Mouse (Mus musculus) CH12.LX (cell line): ENCODE measurements around the gene Cenpa. TPM values are rescaled to one million over a fixed set of nuclear protein-coding genes. Genes with fewer than 3 reads are reported as not detected.

Experiments used
- DNase-seq: peaks from one replicate; pipeline ENCODE4 v3.0.0-alpha.2; 2013; ENCODE audit errors: extremely low read depth
- H3K27ac ChIP-seq: 2 replicates; pipeline ENCODE4 v1.5.1; 2012; ENCODE audit warnings: low read depth, mild to moderate bottlenecking, control low read depth, moderate library complexity; ENCODE audit not compliant: insufficient read depth
- H3K27me3 ChIP-seq: replicated peaks from 2 replicates; pipeline ENCODE3; 2012; ENCODE audit warnings: inconsistent platforms
- H3K36me3 ChIP-seq, 2 experiments: replicated peaks in 1 of 2; 2 replicates each; pipeline versions ENCODE3 to v1.6.1; 2012; ENCODE audit warnings: inconsistent platforms in 1 of 2, low read length in 1 of 2, mild to moderate bottlenecking in 1 of 2, mixed read lengths in 1 of 2, moderate library complexity in 1 of 2; ENCODE audit not compliant: control insufficient read depth in 1 of 2, insufficient read depth in 1 of 2
- H3K4me1 ChIP-seq, 2 experiments: 2 replicates each; pipeline ENCODE4 v1.6.1; 2012; ENCODE audit warnings: inconsistent platforms in 1 of 2, moderate library complexity in 1 of 2; ENCODE audit not compliant: insufficient read depth in 2 of 2, control insufficient read depth in 1 of 2
- H3K4me2 ChIP-seq: 2 replicates; pipeline ENCODE4 v1.6.1; 2012; ENCODE audit warnings: low read depth, mild to moderate bottlenecking, control low read depth; ENCODE audit not compliant: poor library complexity, insufficient read depth, severe bottlenecking
- H3K4me3 ChIP-seq, 3 experiments: fragments of 150-350 bp in 1 of 3; sonication (generic) in 1 of 3; replicated peaks in 1 of 3; 2 replicates each; pipeline versions ENCODE3 to v1.5.1; 2011 to 2012; ENCODE audit warnings: low read depth in 2 of 3, low read length in 2 of 3, mild to moderate bottlenecking in 2 of 3, moderate library complexity in 2 of 3, control low read depth in 1 of 3, improper control_type of control experiment in 1 of 3, inconsistent platforms in 1 of 3, mixed read lengths in 1 of 3; ENCODE audit not compliant: poor library complexity in 1 of 3
- H3K79me2 ChIP-seq: replicated peaks from 2 replicates; pipeline ENCODE4 v1.6.1; 2012; ENCODE audit warnings: mild to moderate bottlenecking, moderate library complexity; ENCODE audit not compliant: control insufficient read depth, poor library complexity, insufficient read depth, severe bottlenecking; ENCODE audit errors: extremely low read depth
- H3K9ac ChIP-seq: 2 replicates; pipeline ENCODE4 v1.6.1; 2012; ENCODE audit warnings: low read depth, mild to moderate bottlenecking, control low read depth, moderate library complexity; ENCODE audit not compliant: insufficient read depth
- H3K9me3 ChIP-seq: replicated peaks from 2 replicates; pipeline ENCODE3; 2012; ENCODE audit warnings: low read length, inconsistent platforms, mixed read lengths
- BHLHE40 ChIP-seq: IDR thresholded peaks from 2 replicates; pipeline ENCODE4 v1.6.1; 2011; ENCODE audit warnings: mild to moderate bottlenecking, low read depth, low read length, improper control_type of control experiment
- CHD1 ChIP-seq: IDR thresholded peaks from 2 replicates; pipeline ENCODE4 v1.6.1; 2012; ENCODE audit warnings: low read depth, low read length, improper control_type of control experiment, inconsistent platforms
- CHD2 ChIP-seq: IDR thresholded peaks from 2 replicates; pipeline ENCODE4 v1.6.1; 2011; ENCODE audit warnings: low read length, improper control_type of control experiment
- CTCF ChIP-seq, 2 experiments: IDR thresholded peaks in 1 of 2; conservative IDR thresholded peaks in 1 of 2; 2 replicates each; pipeline ENCODE4 v1.5.1; 2011 to 2012; ENCODE audit warnings: low read depth in 2 of 2, low read length in 2 of 2, improper control_type of control experiment in 1 of 2, inconsistent platforms in 1 of 2, mild to moderate bottlenecking in 1 of 2, moderate library complexity in 1 of 2
- E2F4 ChIP-seq: IDR thresholded peaks from 2 replicates; pipeline ENCODE4 v1.6.1; 2011; ENCODE audit warnings: low read depth, low read length, improper control_type of control experiment; ENCODE audit not compliant: insufficient replicate concordance
- ETS1 ChIP-seq: conservative IDR thresholded peaks from 2 replicates; pipeline ENCODE4 v1.6.1; 2012; ENCODE audit warnings: low read depth, mild to moderate bottlenecking, inconsistent platforms, low read length, improper control_type of control experiment, moderate library complexity
- GABPA ChIP-seq: IDR thresholded peaks from 2 replicates; pipeline ENCODE4 v1.6.1; 2012; ENCODE audit warnings: low read depth, low read length, improper control_type of control experiment, inconsistent platforms; ENCODE audit not compliant: insufficient replicate concordance
- HCFC1 ChIP-seq: IDR thresholded peaks from 2 replicates; pipeline ENCODE4 v1.6.1; 2012; ENCODE audit warnings: low read depth, mild to moderate bottlenecking, inconsistent platforms, low read length, improper control_type of control experiment
- IRF4 ChIP-seq: IDR thresholded peaks from 2 replicates; pipeline ENCODE4 v1.6.1; 2014; ENCODE audit warnings: low read depth, mild to moderate bottlenecking, inconsistent platforms, low read length, improper control_type of control experiment
- JUN ChIP-seq: IDR thresholded peaks from 2 replicates; pipeline ENCODE4 v1.6.1; 2011; ENCODE audit warnings: low read depth, mild to moderate bottlenecking, low read length, improper control_type of control experiment, moderate library complexity; ENCODE audit not compliant: insufficient read depth
- JUND ChIP-seq: conservative IDR thresholded peaks from 2 replicates; pipeline ENCODE4 v1.6.1; 2011; ENCODE audit warnings: low read depth, low read length, improper control_type of control experiment
- MAFK ChIP-seq: IDR thresholded peaks from 2 replicates; pipeline ENCODE4 v1.6.1; 2011; ENCODE audit warnings: low read length, improper control_type of control experiment; ENCODE audit not compliant: insufficient replicate concordance
- MAX ChIP-seq: IDR thresholded peaks from 2 replicates; pipeline ENCODE4 v1.6.1; 2011; ENCODE audit warnings: low read length, improper control_type of control experiment
- MAZ ChIP-seq: IDR thresholded peaks from 2 replicates; pipeline ENCODE4 v1.6.1; 2012; ENCODE audit warnings: low read depth, mild to moderate bottlenecking, inconsistent platforms, low read length, improper control_type of control experiment, moderate library complexity
- MEF2A ChIP-seq: IDR thresholded peaks from 2 replicates; pipeline ENCODE4 v1.6.1; 2014; ENCODE audit warnings: low read depth, mild to moderate bottlenecking, inconsistent platforms, low read length, improper control_type of control experiment, borderline replicate concordance
- MYC ChIP-seq: IDR thresholded peaks from 2 replicates; pipeline ENCODE4 v1.6.1; 2011; ENCODE audit warnings: low read depth, mild to moderate bottlenecking, improper control_type of control experiment, low read length
- NELFE ChIP-seq: IDR thresholded peaks from 2 replicates; pipeline ENCODE4 v1.6.1; 2011; ENCODE audit warnings: low read depth, low read length, improper control_type of control experiment
- NRF1 ChIP-seq: IDR thresholded peaks from 2 replicates; pipeline ENCODE4 v1.6.1; 2014; ENCODE audit warnings: low read depth, mild to moderate bottlenecking, inconsistent platforms, low read length, improper control_type of control experiment, moderate library complexity
- PAX5 ChIP-seq: IDR thresholded peaks from 2 replicates; pipeline ENCODE4 v1.6.1; 2012; ENCODE audit warnings: low read length, inconsistent platforms, mixed read lengths
- POLR2A ChIP-seq: IDR thresholded peaks from 2 replicates; pipeline ENCODE4 v1.6.1; 2011; ENCODE audit warnings: low read depth, mild to moderate bottlenecking, improper control_type of control experiment, low read length
- RAD21 ChIP-seq: IDR thresholded peaks from 2 replicates; pipeline ENCODE4 v1.6.1; 2011; ENCODE audit warnings: low read depth, mild to moderate bottlenecking, low read length, improper control_type of control experiment, moderate library complexity
- RCOR1 ChIP-seq: conservative IDR thresholded peaks from 2 replicates; pipeline ENCODE4 v1.6.1; 2012; ENCODE audit warnings: low read depth, mild to moderate bottlenecking, inconsistent platforms, low read length, improper control_type of control experiment
- SIN3A ChIP-seq: IDR thresholded peaks from 2 replicates; pipeline ENCODE4 v1.6.1; 2012; ENCODE audit warnings: low read length, improper control_type of control experiment, inconsistent platforms
- SMC3 ChIP-seq: IDR thresholded peaks from 2 replicates; pipeline ENCODE4 v1.6.1; 2011; ENCODE audit warnings: low read depth, low read length, improper control_type of control experiment
- TBP ChIP-seq: conservative IDR thresholded peaks from 2 replicates; pipeline ENCODE4 v1.6.1; 2011; ENCODE audit warnings: low read depth, low read length, improper control_type of control experiment
- TCF12 ChIP-seq: IDR thresholded peaks from 2 replicates; pipeline ENCODE4 v1.6.1; 2014; ENCODE audit warnings: low read depth, mild to moderate bottlenecking, inconsistent platforms, low read length, improper control_type of control experiment
- UBTF ChIP-seq: IDR thresholded peaks from 2 replicates; pipeline ENCODE4 v1.6.1; 2012; ENCODE audit warnings: low read depth, mild to moderate bottlenecking, inconsistent platforms, low read length, improper control_type of control experiment, moderate library complexity
- ZC3H11A ChIP-seq: IDR thresholded peaks from 2 replicates; pipeline ENCODE4 v1.6.1; 2012; ENCODE audit warnings: low read depth, mild to moderate bottlenecking, inconsistent platforms, low read length, improper control_type of control experiment
- ZKSCAN1 ChIP-seq: IDR thresholded peaks from 2 replicates; pipeline ENCODE4 v1.6.1; 2012; ENCODE audit warnings: low read depth, inconsistent platforms, low read length, improper control_type of control experiment, borderline replicate concordance
- dilution Hi-C: fragments of 300-500 bp; cut with MboI; formaldehyde crosslinking; loops from 2 replicates; pipeline ENCODE4 v1.14.3; 2020; ENCODE audit warnings: low sequenced_read_pairs; ENCODE audit not compliant: extremely low pct_unique_long_range_greater_than_20kb, extremely low pct_ligation_motif_present
- in situ Hi-C: fragments of 300-500 bp; cut with MboI; formaldehyde crosslinking; loops from 3 replicates; pipeline ENCODE4 v1.14.3; 2019; ENCODE audit warnings: low sequenced_read_pairs, low pct_ligation_motif_present, low pct_unique_long_range_greater_than_20kb, mixed read lengths
- polyA plus RNA-seq: library from polyadenylated mRNA; unstranded; fragments of >175 nt; gene quantifications from 2 replicates; pipeline ENCODE4 v1.2.1, GENCODE M21; 2012; ENCODE audit warnings: low read depth; ENCODE audit not compliant: insufficient read length
- total RNA-seq, 2 experiments: library from RNA; depleted of rRNA; stranded (reverse); fragments of 300-350 nt in 1 of 2; fragments of >200 nt in 1 of 2; gene quantifications; 2 replicates each; pipeline ENCODE4 v1.2.3; 2012 to 2014

The Cenpa gene
- total and polyA plus RNA-seq, 3 experiments: 89.4 to 163 (median 125) TPM

DNA sequence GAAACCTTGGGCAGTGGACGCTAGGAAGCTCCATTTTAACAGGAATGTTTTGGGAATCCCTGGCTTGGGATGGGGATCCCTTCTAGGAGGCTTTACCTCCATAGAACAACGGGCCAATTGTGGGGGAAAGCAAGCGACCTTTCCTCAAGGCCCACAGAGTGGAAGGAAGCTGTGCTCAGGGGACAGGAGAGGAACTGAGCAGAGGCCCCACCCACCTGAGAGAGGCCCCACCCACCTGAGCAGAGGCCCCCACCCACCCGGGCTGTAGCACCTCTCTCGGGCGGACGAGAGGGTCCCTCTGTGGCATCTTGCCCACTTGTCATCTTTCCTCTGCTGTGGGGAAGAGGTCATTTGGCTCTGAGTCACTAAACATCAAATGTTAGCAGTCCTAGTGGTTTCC lies 29.6 kb upstream of the Cenpa start:
- peaks cover 5 to 33% of the 10 kb centered on the region in 2 experiments; a peak in 3 of 4 replicates for H3K4me1 ChIP-seq
- H3K36me3 ChIP-seq: no peaks in the 10 kb centered on the region
- TF ChIP-seq ZC3H11A (no peak), ZKSCAN1 (no peak), MAX (no peak), ETS1 (no peak), CHD1 (no peak), UBTF (no peak), NELFE (no peak), RAD21 (no peak), IRF4 (no peak), HCFC1 (no peak)
- H3K27ac ChIP-seq: no peak overlapping the region
- no peak overlapping the region for H3K9ac ChIP-seq
- no peak overlapping the region for H3K4me3 ChIP-seq
- no peaks in the 10 kb centered on the region for H3K79me2 ChIP-seq
- H3K4me2 ChIP-seq: no peak overlapping the region
- dilution Hi-C loops: loop anchor here (25.0 kb wide), 1 partner anchor 100 kb away; the partner anchor contains the start of gene Cib4
- no peak for DNase-seq
- in situ Hi-C loops: loop anchor here (5.0 to 10.0 kb wide), 2 partner anchors 120 to 422 kb away; no protein-coding TSS in a partner anchor
- no peaks in the 10 kb centered on the region for H3K27me3 ChIP-seq
- H3K9me3 ChIP-seq: no peaks in the 10 kb centered on the region

DNA sequence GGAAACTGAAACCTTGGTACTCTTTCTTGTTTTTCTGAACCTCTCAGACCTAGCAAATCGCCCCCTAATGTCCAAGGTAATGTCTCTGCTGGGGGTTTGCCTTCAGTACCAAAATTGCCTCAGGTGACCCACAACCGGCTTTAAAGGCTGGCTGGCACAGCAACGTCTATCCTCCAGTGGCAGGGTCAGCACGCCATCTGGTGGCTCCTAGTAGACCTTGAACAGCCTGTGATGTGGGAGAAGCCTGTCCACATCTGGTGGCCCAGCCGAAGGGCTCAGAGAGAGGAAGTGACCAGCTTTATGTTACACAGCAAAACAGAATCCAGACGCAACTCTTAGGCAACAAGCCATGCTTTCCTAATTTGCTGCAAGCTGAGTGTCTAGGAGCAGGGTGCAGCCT lies 28.5 kb upstream of the Cenpa start:
- no peak for TF ChIP-seq GABPA
- TF ChIP-seq IRF4: peak; percentile 45; the same call in 1 of the 2 replicates
- TF ChIP-seq CHD1: no peak
- no peak for TF ChIP-seq E2F4
- no peak for TF ChIP-seq TBP
- TF ChIP-seq SIN3A: 0 out of 2 replicates have a peak, but pooled peaks have one; percentile 24
- peak; percentile 92 for TF ChIP-seq ZC3H11A
- TF ChIP-seq CHD2: no peak
- no peak for TF ChIP-seq PAX5
- no peak for TF ChIP-seq JUND
- TF ChIP-seq CTCF (conservative IDR thresholded peaks at IDR 0.05 in 1 of 2, IDR thresholded peaks at IDR 0.05 in 1 of 2; ENCODE audit: low read depth in 2 of 2, low read length in 2 of 2): peak; percentile 63 to 98
- TF ChIP-seq HCFC1: no peak
- no peak for TF ChIP-seq RCOR1
- TF ChIP-seq SMC3: peak; percentile 99
- TF ChIP-seq UBTF: no peak
- TF ChIP-seq JUN: no peak
- 0 out of 2 replicates have a peak, but pooled peaks have one; percentile 24 for TF ChIP-seq BHLHE40
- no peak for TF ChIP-seq MYC
- peak; percentile 22; the same call in 1 of the 2 replicates for TF ChIP-seq NELFE
- TF ChIP-seq ETS1: no peak
- peak; percentile 22; the same call in 1 of the 2 replicates for TF ChIP-seq NRF1
- TF ChIP-seq MEF2A: no peak
- TF ChIP-seq MAFK: no peak
- TF ChIP-seq TCF12: no peak
- TF ChIP-seq ZKSCAN1: no peak
- no peak for TF ChIP-seq MAZ
- no peak for TF ChIP-seq MAX
- no peak for TF ChIP-seq POLR2A
- Histone ChIP-seq H3K79me2 (no peaks in the 10 kb centered on the region), H3K4me1 (peaks cover 5 to 33% of the 10 kb centered on the region in 2 experiments; a peak in 3 of 4 replicates), H3K4me3 (no peak overlapping the region), H3K9me3 (no peaks in the 10 kb centered on the region), H3K27me3 (peaks cover 2% of the 10 kb centered on the region), H3K36me3 (no peaks in the 10 kb centered on the region), H3K4me2 (no peak overlapping the region), H3K27ac (no peak overlapping the region), H3K9ac (no peak overlapping the region)
- in situ Hi-C loops (loop anchor here (5.0 to 10.0 kb wide), 2 partner anchors 121 to 423 kb away; no protein-coding TSS in a partner anchor), dilution Hi-C loops (loop anchor here (25.0 kb wide), 1 partner anchor 101 kb away; the partner anchor contains the start of gene Cib4)
- peak; percentile 76 for DNase-seq
